ENCODE assay signal across 21 mouse cellular contexts in genomic region chr6:10941470-10941869, GRCm38 (mm10).
DNase-seq lines count a peak whose midpoint lies in the region; ATAC-seq and TF ChIP-seq lines count a peak whose summit lies in the region.
"Had no signal": no experiment of that assay in that cellular context is flagged by ENCODE, and none has a peak within 500 bp of the region (broad histone marks: within the 10 kb centered on the region; RNA-seq: fewer than 3 reads in every experiment).

No protein-coding gene starts in this region.

- H3K27ac ChIP-seq in forebrain, embryonic 14.5 days (ENCODE audit: low read depth, low read length) = no peak overlapping the region
- no peak overlapping the region for H3K27ac ChIP-seq in forebrain, postnatal 0 days (ENCODE audit: low read depth, low read length)
- no peak overlapping the region for H3K27ac ChIP-seq in midbrain, embryonic 14.5 days (replicated peaks; ENCODE audit: low read depth, low read length)
- H3K27ac ChIP-seq in midbrain, embryonic 10.5 days (replicated peaks) = no peak overlapping the region
- H3K27ac ChIP-seq in neural tube, embryonic 15.5 days (replicated peaks) = no peak overlapping the region
- H3K27ac ChIP-seq: embryonic facial prominence, embryonic 15.5 days; gastrocnemius, adult 2 months; hindbrain, embryonic 15.5 days had no signal

- H3K27me3 ChIP-seq in forebrain, embryonic 14.5 days (replicated peaks; ENCODE audit: control insufficient read depth, insufficient read depth, low read length) = no peaks in the 10 kb centered on the region
- H3K27me3 ChIP-seq in forebrain, postnatal 0 days (ENCODE audit: insufficient read depth, low read length) = no peaks in the 10 kb centered on the region
- no peaks in the 10 kb centered on the region for H3K27me3 ChIP-seq in midbrain, embryonic 14.5 days (ENCODE audit: control insufficient read depth, insufficient read depth, low read length)
- no peaks in the 10 kb centered on the region for H3K27me3 ChIP-seq in midbrain, embryonic 10.5 days (ENCODE audit: low read depth, poor library complexity, severe bottlenecking)
- no peaks in the 10 kb centered on the region for H3K27me3 ChIP-seq in neural tube, embryonic 15.5 days (replicated peaks)
- H3K27me3 ChIP-seq: CH12.LX; embryonic facial prominence, embryonic 15.5 days; heart, embryonic 12.5 days; hindbrain, embryonic 15.5 days had no signal

- DNase-seq in forebrain, embryonic 14.5 days (ENCODE audit: low spot score) = peak; percentile 37
- DNase-seq in forebrain, postnatal 0 days = no peak
- peak; percentile 8 for DNase-seq in midbrain, embryonic 14.5 days
- DNase-seq in midbrain, embryonic 10.5 days (ENCODE audit: low spot score) = no peak
- peak; percentile 64 for DNase-seq in brain, embryonic 14.5 days (ENCODE audit: low read depth)
- DNase-seq: adrenal gland, adult 2 months; adrenal gland, postnatal 25 days; cerebellum, adult 11 months; cerebellum, adult 8-10 months; cerebellum, postnatal 14 days; embryo, embryonic 11 days; gastrocnemius, adult 2 months; gastrocnemius, postnatal 25 days; heart, postnatal 36 days; kidney, adult 11 months had no signal

- no peak overlapping the region for H3K9ac ChIP-seq in forebrain, embryonic 14.5 days (ENCODE audit: low read length)
- no peak overlapping the region for H3K9ac ChIP-seq in forebrain, postnatal 0 days
- no peak overlapping the region for H3K9ac ChIP-seq in midbrain, embryonic 14.5 days (replicated peaks; ENCODE audit: low read length)
- no peak overlapping the region for H3K9ac ChIP-seq in neural tube, embryonic 15.5 days (replicated peaks)
- H3K9ac ChIP-seq: embryonic facial prominence, embryonic 15.5 days; heart, embryonic 12.5 days; hindbrain, embryonic 15.5 days had no signal

- no peaks in the 10 kb centered on the region for H3K4me1 ChIP-seq in forebrain, embryonic 14.5 days (ENCODE audit: control insufficient read depth, insufficient read depth, low read length)
- H3K4me1 ChIP-seq in forebrain, postnatal 0 days (ENCODE audit: insufficient read depth) = no peaks in the 10 kb centered on the region
- H3K4me1 ChIP-seq in midbrain, embryonic 14.5 days (ENCODE audit: control insufficient read depth, insufficient read depth, low read length) = no peaks in the 10 kb centered on the region
- no peaks in the 10 kb centered on the region for H3K4me1 ChIP-seq in midbrain, embryonic 10.5 days
- no peaks in the 10 kb centered on the region for H3K4me1 ChIP-seq in neural tube, embryonic 15.5 days
- H3K4me1 ChIP-seq: embryonic facial prominence, embryonic 15.5 days; heart, embryonic 12.5 days; hindbrain, embryonic 15.5 days had no signal

- no peaks in the 10 kb centered on the region for H3K9me3 ChIP-seq in forebrain, embryonic 14.5 days (replicated peaks; ENCODE audit: control insufficient read depth, low read length)
- no peaks in the 10 kb centered on the region for H3K9me3 ChIP-seq in forebrain, postnatal 0 days (ENCODE audit: low read length)
- H3K9me3 ChIP-seq in midbrain, embryonic 14.5 days (ENCODE audit: control insufficient read depth, low read length) = no peaks in the 10 kb centered on the region
- no peaks in the 10 kb centered on the region for H3K9me3 ChIP-seq in midbrain, embryonic 10.5 days (replicated peaks)
- no peaks in the 10 kb centered on the region for H3K9me3 ChIP-seq in neural tube, embryonic 15.5 days (replicated peaks)
- H3K9me3 ChIP-seq: embryonic facial prominence, embryonic 15.5 days; hindbrain, embryonic 15.5 days had no signal

- 41% methylated on average over 3 of the region's 3 CpGs for WGBS in forebrain, embryonic 14.5 days
- WGBS in forebrain, postnatal 0 days = 24% methylated on average over 3 of the region's 3 CpGs
- 69% methylated on average over 3 of the region's 3 CpGs for WGBS in midbrain, embryonic 14.5 days
- 92% methylated on average over 3 of the region's 3 CpGs for WGBS in midbrain, embryonic 10.5 days
- 63% methylated on average over 3 of the region's 3 CpGs for whole genome bisulfite sequencing in neural tube, embryonic 15.5 days

- H3K36me3 ChIP-seq in forebrain, embryonic 14.5 days (ENCODE audit: control insufficient read depth, insufficient read depth, low read length) = no peaks in the 10 kb centered on the region
- no peaks in the 10 kb centered on the region for H3K36me3 ChIP-seq in forebrain, postnatal 0 days (ENCODE audit: insufficient read depth)
- no peaks in the 10 kb centered on the region for H3K36me3 ChIP-seq in midbrain, embryonic 14.5 days (ENCODE audit: control insufficient read depth, insufficient read depth, low read length)
- H3K36me3 ChIP-seq in midbrain, embryonic 10.5 days = no peaks in the 10 kb centered on the region
- H3K36me3 ChIP-seq in neural tube, embryonic 15.5 days = no peaks in the 10 kb centered on the region
- H3K36me3 ChIP-seq: embryonic facial prominence, embryonic 15.5 days; heart, embryonic 12.5 days; hindbrain, embryonic 15.5 days had no signal

- no peak overlapping the region for H3K4me3 ChIP-seq in forebrain, embryonic 14.5 days (ENCODE audit: low read depth, low read length)
- H3K4me3 ChIP-seq in forebrain, postnatal 0 days (ENCODE audit: low read depth, low read length) = no peak overlapping the region
- H3K4me3 ChIP-seq in midbrain, embryonic 14.5 days (replicated peaks; ENCODE audit: low read depth, low read length) = no peak overlapping the region
- H3K4me3 ChIP-seq in midbrain, embryonic 10.5 days = no peak overlapping the region
- no peak overlapping the region for H3K4me3 ChIP-seq in neural tube, embryonic 15.5 days (replicated peaks)
- H3K4me3 ChIP-seq: embryonic facial prominence, embryonic 15.5 days; erythroblast, embryonic 14.5 days; gastrocnemius, adult 2 months; heart, embryonic 12.5 days; hindbrain, embryonic 15.5 days had no signal

- no peak for TF ChIP-seq POLR2A in brain, embryonic 14.5 days (IDR thresholded peaks at IDR 0.05; ENCODE audit: borderline replicate concordance, extremely low read depth, insufficient read depth, insufficient read length, poor library complexity, severe bottlenecking)

- ATAC-seq in forebrain, embryonic 14.5 days = peak; percentile 75
- no peak for ATAC-seq in forebrain, postnatal 0 days
- no peak for ATAC-seq in midbrain, embryonic 14.5 days (ENCODE audit: low FRiP score, low TSS enrichment)
- no peak for ATAC-seq in neural tube, embryonic 15.5 days (ENCODE audit: low FRiP score)

- no peak overlapping the region for H3K4me2 ChIP-seq in forebrain, embryonic 14.5 days (ENCODE audit: low read length)
- H3K4me2 ChIP-seq in forebrain, postnatal 0 days (ENCODE audit: low read depth) = no peak overlapping the region
- no peak overlapping the region for H3K4me2 ChIP-seq in midbrain, embryonic 14.5 days (ENCODE audit: low read length)
- H3K4me2 ChIP-seq in neural tube, embryonic 15.5 days = no peak overlapping the region
- H3K4me2 ChIP-seq: embryonic facial prominence, embryonic 15.5 days; heart, embryonic 12.5 days; hindbrain, embryonic 15.5 days had no signal

- TF ChIP-seq CTCF in forebrain, postnatal 0 days (IDR thresholded peaks at IDR 0.05; ENCODE audit: low read depth) = no peak
- no peak for TF ChIP-seq CTCF in brain, embryonic 14.5 days (IDR thresholded peaks at IDR 0.05; ENCODE audit: borderline replicate concordance, extremely low read depth, insufficient read depth, insufficient read length)

Comparison
In these comparisons a context has a peak if more than half of its experiments do, and no peak if none do; other contexts are left out.
1. DNase-seq: peak in forebrain, embryonic 14.5 days (single experiment), midbrain, embryonic 14.5 days (single experiment) and brain, embryonic 14.5 days (single experiment); none in forebrain, postnatal 0 days (single experiment) and midbrain, embryonic 10.5 days (single experiment).